Mouse (Mus musculus) adrenal gland, postnatal 14 days (tissue): ENCODE results near the gene Fam129a. TPM values are rescaled to one million over a fixed set of nuclear protein-coding genes. Genes with fewer than 3 reads are reported as not detected.

ENCODE experiments used
- DNase-seq: peaks from one replicate; pipeline ENCODE4 v3.0.0; 2021; ENCODE audit warnings: mixed read lengths
- total RNA-seq: library from RNA; stranded (reverse); gene quantifications from 2 replicates; pipeline ENCODE4 v1.2.3, GENCODE M21; 2021

Fam129a gene
- total RNA-seq, 1 experiment from 2014 or later = 102 TPM

GRCm38 (mm10) chr1:151741199-151741621 lies 170.2 kb downstream of the Fam129a start:
- no peak for DNase-seq

- DNase-seq = peak; percentile 11
Observed at GRCm38 (mm10) chr1:151749894-151750293, 178.9 kb downstream of the Fam129a start.

GRCm38 (mm10) chr1:151752946-151753345 lies 182.0 kb downstream of the Fam129a start:
- DNase-seq = no peak

- DNase-seq = no peak
Observed at GRCm38 (mm10) chr1:151753374-151753929, 182.5 kb downstream of the Fam129a start.

GRCm38 (mm10) chr1:151754028-151754489 lies 183.1 kb downstream of the Fam129a start:
- peak; percentile 31 for DNase-seq

- DNase-seq = peak; percentile 99
Observed at GRCm38 (mm10) chr1:151754881-151755659, 184.1 kb downstream of the Fam129a start, which contains the start of gene Edem3. Gene Edem3, plus strand, starts transcription at chr1:151755371.

GRCm38 (mm10) chr1:151755660-151756424 lies 184.9 kb downstream of the Fam129a start:
- peak; percentile 71 for DNase-seq

GRCm38 (mm10) chr1:151756425-151756728 lies 185.4 kb downstream of the Fam129a start:
- DNase-seq = no peak

GRCm38 (mm10) chr1:151758301-151758700 lies 187.3 kb downstream of the Fam129a start:
- peak; percentile 41 for DNase-seq

- no peak for DNase-seq
Observed at GRCm38 (mm10) chr1:151758991-151759390, 188.0 kb downstream of the Fam129a start.

- no peak for DNase-seq
Observed at GRCm38 (mm10) chr1:151764236-151764635, 193.2 kb downstream of the Fam129a start.

- DNase-seq = no peak
Observed at GRCm38 (mm10) chr1:151766166-151766565, 195.2 kb downstream of the Fam129a start.

- no peak for DNase-seq
Observed at GRCm38 (mm10) chr1:151766976-151767654, 196.1 kb downstream of the Fam129a start.

GRCm38 (mm10) chr1:151769200-151769913 lies 198.4 kb downstream of the Fam129a start:
- no peak for DNase-seq

Other genes with a start within 250 kb of the Fam129a start
- gene Ivns1abp, start 226.7 kb upstream of the Fam129a start, total RNA-seq = 200 and 309 TPM in 2 replicates
- gene Swt1, start 142.7 kb upstream of the Fam129a start, total RNA-seq = 20.2 and 24.4 TPM in 2 replicates
- gene Trmt1l, start 142.6 kb upstream of the Fam129a start, total RNA-seq = 26.9 and 28.9 TPM in 2 replicates
- gene Rnf2, start 70.2 kb upstream of the Fam129a start, total RNA-seq = 49.0 and 55.4 TPM in 2 replicates
- gene Edem3, start 184.2 kb downstream of the Fam129a start, total RNA-seq = 88.7 and 96.0 TPM in 2 replicates